ENCODE assay signal across 8 mouse cellular contexts in the genomic region with DNA sequence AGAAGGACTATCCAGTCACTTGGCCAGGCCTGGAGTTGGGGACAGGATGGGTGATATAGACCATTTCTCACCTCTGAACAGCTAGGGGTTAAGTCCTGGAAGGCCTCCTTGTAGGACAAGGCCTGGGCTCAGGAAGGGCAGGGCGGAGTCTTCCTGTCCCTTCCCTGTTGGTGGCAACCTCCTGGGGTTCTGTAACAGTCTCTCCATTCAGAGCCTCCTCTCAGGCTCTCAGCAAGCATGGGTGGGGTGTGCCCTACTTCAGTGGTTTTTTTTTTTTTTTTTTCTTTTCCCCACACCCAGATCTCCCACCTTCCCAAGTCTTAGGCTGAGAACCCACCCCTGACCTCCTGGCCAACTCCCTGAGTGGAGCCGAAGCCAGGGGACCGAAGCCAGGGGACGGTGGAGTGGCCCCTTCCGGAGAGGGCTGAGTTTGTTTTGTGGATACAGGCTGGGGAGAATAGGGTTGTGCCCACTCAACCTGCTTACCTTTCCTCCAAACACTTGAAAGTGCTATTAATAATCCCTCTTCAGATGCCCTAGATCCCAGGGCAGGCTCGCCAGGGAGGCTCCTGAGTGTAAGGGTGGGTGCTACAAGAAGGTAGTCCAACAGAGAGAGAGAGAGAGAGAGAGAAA. TPM values are rescaled to one million over a fixed set of nuclear protein-coding genes. Genes with fewer than 3 reads are reported as not detected.
DNase-seq lines count a peak whose midpoint lies in the region; ATAC-seq and TF ChIP-seq lines count a peak whose summit lies in the region.

No protein-coding gene starts in this region.

- no peak for DNase-seq in heart, embryonic 10.5 days (ENCODE audit: low spot score)
- no peak for DNase-seq in heart, postnatal 4 days
- no peak for DNase-seq in limb, embryonic 10.5 days (ENCODE audit: low spot score)
- DNase-seq in midbrain, embryonic 11.5 days (ENCODE audit: low spot score, missing footprints): no peak
- no peak for DNase-seq in layer of hippocampus, adult 8-10 months (ENCODE audit: low spot score in 2 of 2)
- DNase-seq in thymus, adult 2 months: no peak
- no peak for DNase-seq in adrenal gland, postnatal 36 days

- TF ChIP-seq POLR2A in thymus, adult 2 months (IDR thresholded peaks at IDR 0.05; ENCODE audit: control insufficient read depth, extremely low read depth, insufficient read depth, low read length, poor library complexity): no peak

- ATAC-seq in embryonic facial prominence, embryonic 12.5 days (ENCODE audit: insufficient number of reproducible peaks, insufficient read depth, low FRiP score, low TSS enrichment): no peak
- no peak for ATAC-seq in midbrain, embryonic 11.5 days (ENCODE audit: low FRiP score)

- peak overlapping the region; percentile 87 for H3K4me3 ChIP-seq in heart, embryonic 10.5 days
- peak overlapping the region; percentile 80 for H3K4me3 ChIP-seq in embryonic facial prominence, embryonic 12.5 days
- peak overlapping the region; percentile 74 for H3K4me3 ChIP-seq in limb, embryonic 10.5 days
- no peak overlapping the region; the same call in 1 of the 2 replicates for H3K4me3 ChIP-seq in midbrain, embryonic 11.5 days (ENCODE audit: low read depth, low read length)
- no peak overlapping the region for H3K4me3 ChIP-seq in thymus, adult 2 months (ENCODE audit: control insufficient read depth, insufficient read depth, low read length)

- H3K9me3 ChIP-seq in heart, embryonic 10.5 days: no peaks in the 10 kb centered on the region
- no peaks in the 10 kb centered on the region for H3K9me3 ChIP-seq in embryonic facial prominence, embryonic 12.5 days
- no peaks in the 10 kb centered on the region for H3K9me3 ChIP-seq in limb, embryonic 10.5 days (replicated peaks)
- no peaks in the 10 kb centered on the region for H3K9me3 ChIP-seq in midbrain, embryonic 11.5 days (ENCODE audit: control insufficient read depth, low read length)

- TF ChIP-seq CTCF in thymus, adult 2 months (IDR thresholded peaks at IDR 0.05; ENCODE audit: borderline replicate concordance, control insufficient read depth, extremely low read depth, insufficient read depth, low read length, poor library complexity): no peak

- H3K27me3 ChIP-seq in heart, embryonic 10.5 days (ENCODE audit: insufficient read depth, poor library complexity, severe bottlenecking): no peaks in the 10 kb centered on the region
- no peaks in the 10 kb centered on the region for H3K27me3 ChIP-seq in embryonic facial prominence, embryonic 12.5 days
- H3K27me3 ChIP-seq in limb, embryonic 10.5 days (ENCODE audit: low read depth, poor library complexity, severe bottlenecking): no peaks in the 10 kb centered on the region
- no peaks in the 10 kb centered on the region; the same call in 1 of the 2 replicates for H3K27me3 ChIP-seq in midbrain, embryonic 11.5 days (ENCODE audit: control insufficient read depth, insufficient read depth, low read length)
- peaks cover 13% of the 10 kb centered on the region; the same call in 1 of the 2 replicates for H3K27me3 ChIP-seq in thymus, adult 2 months (ENCODE audit: control insufficient read depth, insufficient read depth, low read length)

- 24% methylated on average over 6 of the region's 6 CpGs for WGBS in heart, embryonic 10.5 days
- 40% methylated on average over 6 of the region's 6 CpGs for WGBS in embryonic facial prominence, embryonic 12.5 days
- WGBS in limb, embryonic 10.5 days: 54% methylated on average over 6 of the region's 6 CpGs
- whole genome bisulfite sequencing in midbrain, embryonic 11.5 days: 49% methylated on average over 6 of the region's 6 CpGs
- 89% methylated on average over 6 of the region's 6 CpGs for WGBS in thymus, adult 2 months

- H3K4me2 ChIP-seq in embryonic facial prominence, embryonic 12.5 days (replicated peaks): peak overlapping the region; percentile 72
- H3K4me2 ChIP-seq in midbrain, embryonic 11.5 days: peak overlapping the region; percentile 99

- H3K27ac ChIP-seq in heart, embryonic 10.5 days: peak overlapping the region; percentile 97
- 0 out of 2 replicates have a peak overlapping the region, but pooled peaks have one; percentile 12 for H3K27ac ChIP-seq in embryonic facial prominence, embryonic 12.5 days
- H3K27ac ChIP-seq in limb, embryonic 10.5 days: peak overlapping the region; percentile 95; the same call in 1 of the 2 replicates
- no peak overlapping the region for H3K27ac ChIP-seq in midbrain, embryonic 11.5 days (ENCODE audit: low read depth, low read length)
- no peak overlapping the region for H3K27ac ChIP-seq in thymus, adult 2 months (ENCODE audit: control insufficient read depth, insufficient read depth, low read length)

- H3K9ac ChIP-seq in embryonic facial prominence, embryonic 12.5 days: peak overlapping the region; percentile 88
- no peak overlapping the region for H3K9ac ChIP-seq in midbrain, embryonic 11.5 days (ENCODE audit: low read length)

- H3K36me3 ChIP-seq in heart, embryonic 10.5 days: no peaks in the 10 kb centered on the region; the same call in 1 of the 2 replicates
- no peaks in the 10 kb centered on the region for H3K36me3 ChIP-seq in embryonic facial prominence, embryonic 12.5 days
- peaks cover 8% of the 10 kb centered on the region for H3K36me3 ChIP-seq in limb, embryonic 10.5 days
- no peaks in the 10 kb centered on the region for H3K36me3 ChIP-seq in midbrain, embryonic 11.5 days (ENCODE audit: control insufficient read depth, insufficient read depth, low read length)
- H3K36me3 ChIP-seq in thymus, adult 2 months (ENCODE audit: control insufficient read depth, insufficient read depth, low read length): no peaks in the 10 kb centered on the region

- peaks cover 94% of the 10 kb centered on the region for H3K4me1 ChIP-seq in heart, embryonic 10.5 days
- H3K4me1 ChIP-seq in embryonic facial prominence, embryonic 12.5 days: peaks cover 70% of the 10 kb centered on the region
- H3K4me1 ChIP-seq in limb, embryonic 10.5 days: peaks cover 88% of the 10 kb centered on the region
- peaks cover 35% of the 10 kb centered on the region for H3K4me1 ChIP-seq in midbrain, embryonic 11.5 days (ENCODE audit: control insufficient read depth, insufficient read depth, low read length)
- peaks cover 17% of the 10 kb centered on the region for H3K4me1 ChIP-seq in thymus, adult 2 months (replicated peaks; ENCODE audit: control insufficient read depth, insufficient read depth, low read length)

RNA-seq across cellular contexts. Expression of a gene that starts 2.0 kb away (rescaled TPM):
- polyA plus RNA-seq in heart, embryonic 10.5 days (2016; fragmentation: Nextera tagmentation; extraction: Ambion mirVana): 47.1 and 55.5 TPM in 2 replicates
- total RNA-seq in heart, postnatal 4 days (2021): 10 to 100 TPM; 45.4 to 46.0 TPM
- polyA plus RNA-seq in embryonic facial prominence, embryonic 12.5 days (2016; fragmentation: Nextera tagmentation; extraction: Ambion mirVana): 48.8 and 54.7 TPM in 2 replicates
- polyA plus RNA-seq in limb, embryonic 10.5 days (2016; fragmentation: Nextera tagmentation; extraction: Ambion mirVana): 40.9 and 47.9 TPM in 2 replicates
- polyA plus RNA-seq in midbrain, embryonic 11.5 days (2014; fragmentation: Nextera tagmentation; extraction: Ambion mirVana): 10.3 and 10.6 TPM in 2 replicates
- 10 to 100 TPM; 21.8 to 39.3 (median 32.1) TPM for total RNA-seq in layer of hippocampus, adult 8-10 months (2022)
- 20.8 and 22.9 TPM in 2 replicates for polyA plus RNA-seq in thymus, adult 2 months (2012; rRNA removed)
- 10 to 100 TPM; 15.8 to 32.3 TPM for total RNA-seq in adrenal gland, postnatal 36 days (2021)

RNA-seq across cellular contexts. Expression of a gene that starts 30.8 kb away (rescaled TPM):
- polyA plus RNA-seq in heart, embryonic 10.5 days (2016; fragmentation: Nextera tagmentation; extraction: Ambion mirVana): 19.1 and 21.6 TPM in 2 replicates
- 10 to 100 TPM; 34.8 to 39.6 TPM for total RNA-seq in heart, postnatal 4 days (2021)
- polyA plus RNA-seq in embryonic facial prominence, embryonic 12.5 days (2016; fragmentation: Nextera tagmentation; extraction: Ambion mirVana): 28.3 and 32.4 TPM in 2 replicates
- polyA plus RNA-seq in limb, embryonic 10.5 days (2016; fragmentation: Nextera tagmentation; extraction: Ambion mirVana): 10.9 and 12.9 TPM in 2 replicates
- 51.4 and 53.8 TPM in 2 replicates for polyA plus RNA-seq in midbrain, embryonic 11.5 days (2014; fragmentation: Nextera tagmentation; extraction: Ambion mirVana)
- total RNA-seq in layer of hippocampus, adult 8-10 months (2022): 100 to 1,000 TPM; 583 to 634 (median 610) TPM
- 6.6 and 8.3 TPM in 2 replicates for polyA plus RNA-seq in thymus, adult 2 months (2012; rRNA removed)
- total RNA-seq in adrenal gland, postnatal 36 days (2021): 10 to 100 TPM; 21.5 to 30.6 TPM

Comparison
In these comparisons a context has a peak if more than half of its experiments do, and no peak if none do; other contexts are left out.
1. H3K27ac ChIP-seq: peak in heart, embryonic 10.5 days (single experiment), embryonic facial prominence, embryonic 12.5 days (single experiment) and limb, embryonic 10.5 days (single experiment); none in midbrain, embryonic 11.5 days (single experiment) and thymus, adult 2 months (single experiment).
2. H3K4me3 ChIP-seq: peak in heart, embryonic 10.5 days (single experiment), embryonic facial prominence, embryonic 12.5 days (single experiment) and limb, embryonic 10.5 days (single experiment); none in midbrain, embryonic 11.5 days (single experiment) and thymus, adult 2 months (single experiment).